Mouse (Mus musculus): ENCODE data around the gene 4930503B20Rik.

DNA sequence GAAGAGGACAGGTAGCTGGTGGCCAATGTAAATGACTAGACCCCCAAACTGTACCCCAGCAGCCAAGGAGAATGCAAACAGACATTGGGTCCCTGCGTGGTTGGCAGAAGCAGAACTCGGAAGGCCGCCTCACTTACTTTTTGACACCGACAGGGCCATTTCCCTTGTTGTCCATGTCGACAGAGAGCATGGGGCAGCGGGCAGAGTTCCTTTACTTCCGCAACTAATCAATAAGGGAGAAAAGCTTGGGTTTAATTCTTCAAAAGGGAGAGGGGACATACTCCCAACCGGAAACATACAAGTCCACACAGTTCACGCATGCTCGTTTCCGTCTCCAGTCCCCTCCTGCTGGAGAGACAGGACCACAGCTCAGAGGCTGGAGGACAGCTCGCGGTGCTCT, 29.5 kb upstream of the 4930503B20Rik start:
- TF ChIP-seq CTCF (conservative IDR thresholded peaks at IDR 0.05; ENCODE audit: insufficient read depth, insufficient read length, low read depth, low read length) (no peak), POLR2A (IDR thresholded peaks at IDR 0.05; ENCODE audit: low read depth, low read length) (no peak)
